Mouse (Mus musculus) spleen, adult 2 months (tissue): ENCODE results near the gene Btla. TPM values are rescaled to one million over a fixed set of nuclear protein-coding genes. Genes with fewer than 3 reads are reported as not detected.
A peak's percentile ranks its signal among the peaks of the same experiment; 100 is the strongest.

Experiments
- DNase-seq, 2 experiments: peaks; one replicate each; pipeline versions ENCODE4 v3.0.0 to v3.0.0-alpha.2; 2012 to 2021; ENCODE audit warnings: low spot score in 2 of 2, low read depth in 1 of 2
- H3K27ac ChIP-seq: fragments of 200-500 bp; 2 replicates; pipeline ENCODE4 v1.5.1; 2012; ENCODE audit warnings: low read length, inconsistent platforms; ENCODE audit not compliant: insufficient read depth
- H3K27me3 ChIP-seq: fragments of 200-500 bp; 2 replicates; pipeline ENCODE4 v1.6.1; 2012; ENCODE audit warnings: mild to moderate bottlenecking, moderate library complexity, low read length, inconsistent platforms; ENCODE audit not compliant: control insufficient read depth, insufficient read depth
- H3K36me3 ChIP-seq: fragments of 200-500 bp; 2 replicates; pipeline ENCODE4 v1.6.1; 2012; ENCODE audit warnings: mild to moderate bottlenecking, low read length, inconsistent platforms; ENCODE audit not compliant: control insufficient read depth, insufficient read depth
- H3K4me1 ChIP-seq: fragments of 200-500 bp; 2 replicates; pipeline ENCODE4 v1.6.1; 2011; ENCODE audit warnings: inconsistent platforms; ENCODE audit not compliant: control insufficient read depth, insufficient read depth, insufficient read length
- H3K4me3 ChIP-seq: fragments of 200-500 bp; 2 replicates; pipeline ENCODE4 v1.5.1; 2011; ENCODE audit warnings: mild to moderate bottlenecking, inconsistent platforms; ENCODE audit not compliant: insufficient read depth, insufficient read length; ENCODE audit errors: extremely low read depth
- CTCF ChIP-seq: fragments of 200-500 bp; IDR thresholded peaks from 2 replicates; pipeline ENCODE4 v1.5.1; 2011; ENCODE audit warnings: mild to moderate bottlenecking, inconsistent platforms; ENCODE audit not compliant: insufficient read depth, insufficient read length, insufficient replicate concordance; ENCODE audit errors: extremely low read depth
- POLR2A ChIP-seq: fragments of 200-500 bp; IDR thresholded peaks from 2 replicates; pipeline ENCODE4 v1.6.1; 2011; ENCODE audit warnings: low read depth, low read length, inconsistent platforms
- WGBS: fragments of 180-500 bp; shearing (Covaris S2); methylation state at CpG from one replicate; pipeline ENCODE4 v1.1.7; 2018; 5-methylcytosine and 5-hydroxymethylcytosine counted together
- polyA plus RNA-seq: library from polyadenylated mRNA; depleted of rRNA; stranded (reverse); fragments of >200 nt; gene quantifications from 2 replicates; pipeline ENCODE4 v1.2.3, GENCODE M21; 2012; rRNA removed

The Btla gene
- polyA plus RNA-seq, 1 experiment = 26.3 TPM

DNA sequence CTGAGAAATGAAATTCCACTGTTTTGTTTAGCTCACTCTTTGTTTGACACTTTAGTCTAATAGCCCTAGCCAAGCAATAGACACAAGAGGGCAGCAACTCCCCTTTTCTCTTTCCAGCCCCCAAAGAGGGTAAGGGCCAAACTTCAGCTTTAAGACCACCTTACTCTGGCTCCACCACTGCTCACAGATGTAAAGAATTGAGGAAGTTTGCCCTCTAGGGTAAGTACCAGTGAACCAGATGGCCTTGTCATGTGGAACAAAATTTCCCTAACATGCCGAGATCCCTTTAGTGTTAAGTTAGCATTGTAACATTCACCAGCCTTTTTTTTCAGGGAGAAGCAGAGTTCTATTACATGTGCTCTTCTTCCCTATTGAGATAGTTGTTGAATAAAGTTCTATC lies 59.0 kb downstream of the Btla start:
- 16% methylated on average over 1 of the region's 1 CpGs for WGBS
- H3K4me3 ChIP-seq = no peak overlapping the region
- H3K27ac ChIP-seq = no peak overlapping the region
- H3K36me3 ChIP-seq = no peaks in the 10 kb centered on the region
- TF ChIP-seq POLR2A = no peak
- TF ChIP-seq CTCF = peak; percentile 6; the same call in 1 of the 2 replicates
- peaks cover 7% of the 10 kb centered on the region; the same call in 1 of the 2 replicates for H3K4me1 ChIP-seq
- DNase-seq = peak; percentile 34 to 41
- no peaks in the 10 kb centered on the region for H3K27me3 ChIP-seq

- H3K36me3 ChIP-seq = no peaks in the 10 kb centered on the region
- 19% methylated on average over 3 of the region's 3 CpGs for WGBS
- H3K27ac ChIP-seq = no peak overlapping the region
- H3K4me1 ChIP-seq = no peaks in the 10 kb centered on the region
- H3K4me3 ChIP-seq = no peak overlapping the region
- H3K27me3 ChIP-seq = no peaks in the 10 kb centered on the region
- no peak for TF ChIP-seq POLR2A
- TF ChIP-seq CTCF = no peak
- no peak for DNase-seq
Measured at GRCm38 (mm10) chr16:45297806-45298205, 73.7 kb downstream of the Btla start.

Other genes with a start within 250 kb of the Btla start
- gene Ccdc80, start 130.9 kb upstream of the Btla start, polyA plus RNA-seq = 10.5 and 11.3 TPM in 2 replicates
- 6.8 and 8.3 TPM in 2 replicates for gene Slc35a5, start 65.6 kb upstream of the Btla start, polyA plus RNA-seq
- gene Atg3, start 65.5 kb upstream of the Btla start, polyA plus RNA-seq = 13.8 and 21.4 TPM in 2 replicates
- gene Cd200, start 184.7 kb downstream of the Btla start, polyA plus RNA-seq = 52.7 and 56.1 TPM in 2 replicates